Mouse (Mus musculus): ENCODE data around the gene Psme3.

DNA sequence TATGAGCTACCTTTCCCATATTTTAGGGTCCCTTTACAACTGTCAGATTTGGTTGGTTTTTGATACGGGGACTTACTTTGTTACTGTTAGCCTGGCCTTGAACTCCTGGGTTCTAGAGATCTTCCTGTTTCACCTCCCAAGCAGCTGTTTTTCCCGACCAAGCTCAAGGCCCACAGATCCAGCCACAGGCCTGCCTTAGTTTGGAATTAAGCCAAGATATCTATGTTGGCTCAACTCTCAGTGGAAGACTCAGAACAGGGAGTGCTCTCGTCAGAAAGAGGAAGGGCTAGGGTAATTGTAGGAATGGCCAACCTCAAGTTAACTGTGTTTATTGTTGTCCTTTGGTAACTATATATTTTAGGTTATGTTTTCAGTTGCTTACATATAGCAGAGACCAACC lies 3.9 kb upstream of the Psme3 start:
- TF ChIP-seq CTCF (IDR thresholded peaks at IDR 0.05; ENCODE audit: low read depth, low read length) = no peak
- TF ChIP-seq POLR2A (IDR thresholded peaks at IDR 0.05; ENCODE audit: insufficient read depth, low read length) = no peak

Measured in ES-Bruce4 (cell line).